Mouse (Mus musculus): ENCODE data around the gene Relb.

Gene Relb

DNA sequence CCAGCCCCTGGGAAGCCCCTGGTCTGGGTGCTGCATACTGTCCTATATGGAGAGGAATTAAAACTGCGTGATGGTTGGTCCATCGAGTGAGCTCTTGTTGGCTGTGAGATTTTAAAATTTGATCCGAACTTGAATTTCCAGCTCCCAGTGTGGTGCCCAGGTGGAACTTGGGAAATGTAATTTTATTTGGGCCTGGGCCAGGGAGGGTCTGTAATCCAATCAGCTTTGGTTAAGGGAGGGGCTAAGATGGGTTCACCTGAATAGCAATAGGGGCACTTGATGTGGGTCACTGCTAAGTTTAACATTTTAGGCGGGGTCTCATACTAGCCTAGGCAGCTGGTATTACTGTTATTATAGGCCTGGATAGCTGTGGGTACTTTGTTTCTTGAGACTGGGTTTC lies 50.8 kb downstream of the Relb start:
- DNase-seq, result no peak

DNA sequence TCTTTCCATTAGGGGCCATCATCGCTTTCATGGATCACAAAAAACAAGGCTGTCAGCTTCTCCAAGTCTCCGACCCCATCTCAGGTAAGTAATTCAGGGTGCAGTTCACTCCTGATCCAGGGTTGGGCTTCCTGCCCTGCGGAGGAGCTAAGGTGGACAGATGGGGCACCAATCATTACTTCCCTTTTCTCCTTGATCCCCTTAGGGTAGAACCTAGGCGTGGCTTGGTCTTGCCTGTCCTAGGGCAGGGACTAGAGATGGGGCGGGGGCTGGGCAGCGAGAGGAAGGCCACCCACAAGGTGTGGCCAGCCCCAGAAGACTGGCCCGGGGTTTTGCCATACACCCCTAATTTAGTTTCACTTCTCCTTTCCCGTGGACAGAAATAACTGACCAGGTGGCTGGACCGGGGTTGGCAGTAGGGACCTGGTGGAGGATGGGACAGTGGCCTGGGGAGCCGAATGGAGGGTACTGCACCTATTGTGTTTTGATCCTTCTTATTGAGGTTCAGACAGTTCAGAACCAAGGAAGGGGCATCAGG lies 51.3 kb downstream of the Relb start:
- peak; percentile 57 for DNase-seq

DNA sequence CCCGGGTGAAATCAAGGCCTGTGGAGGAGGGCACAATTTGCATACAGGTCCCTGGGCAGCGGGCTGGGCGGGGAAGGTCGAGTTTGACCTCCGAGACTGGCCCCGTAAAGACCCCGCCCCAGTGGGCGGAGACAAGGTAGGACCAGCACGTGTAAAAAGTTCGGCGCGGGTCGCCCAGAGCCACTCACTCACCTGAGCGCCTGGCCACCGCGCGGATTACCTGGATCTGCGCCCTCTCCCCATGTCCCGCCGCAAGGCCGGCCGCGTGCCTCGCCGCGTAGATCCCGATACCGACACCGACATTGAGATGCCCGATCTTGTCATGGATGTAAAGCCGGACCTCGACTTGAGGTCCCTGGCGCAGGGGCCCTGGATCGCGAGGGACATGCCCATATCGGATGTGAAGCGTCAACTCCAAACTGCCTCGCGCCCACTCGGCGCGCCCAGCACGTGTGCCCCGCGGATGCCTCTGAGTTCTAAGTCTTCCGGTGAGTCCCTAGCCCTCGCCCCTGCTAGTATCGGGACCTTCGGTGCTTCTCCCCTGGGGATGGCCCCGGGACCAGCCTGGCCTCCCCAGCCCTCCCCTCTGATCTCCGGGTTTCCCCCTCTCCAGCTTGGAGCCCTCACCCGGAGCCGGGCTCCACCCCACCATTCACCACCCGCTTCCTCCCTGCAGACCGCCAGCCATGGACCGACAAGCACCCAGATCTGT lies 51.9 kb downstream of the Relb start, which contains the start of the genes Zfp296 and Gemin7:
Gene Zfp296 (plus strand): TSS at position 147 of the 712 bp plus-strand sequence.
Gene Gemin7 (minus strand): TSS at position 455 of the 712 bp plus-strand sequence.
- peak; percentile 49 for DNase-seq

DNA sequence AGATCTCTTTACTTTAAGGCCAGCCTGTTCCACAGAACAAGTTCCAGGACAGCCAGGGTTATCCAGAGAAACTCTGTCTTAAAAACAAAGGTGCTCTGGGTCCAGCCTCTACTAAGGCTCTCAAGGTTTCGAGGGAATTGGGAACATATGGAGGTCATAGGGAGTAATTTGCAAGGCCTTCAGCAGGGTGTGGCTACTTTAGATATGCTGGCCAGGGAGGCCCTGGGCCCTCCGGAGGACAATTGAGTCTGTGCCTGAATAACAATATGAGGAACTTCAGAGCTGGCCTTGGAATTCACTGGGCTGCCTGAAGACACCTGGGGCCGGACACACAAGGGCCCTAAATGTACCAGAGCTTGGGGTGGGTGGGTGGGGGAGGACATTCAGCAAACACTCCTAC lies 53.7 kb downstream of the Relb start:
- DNase-seq, result no peak

DNA sequence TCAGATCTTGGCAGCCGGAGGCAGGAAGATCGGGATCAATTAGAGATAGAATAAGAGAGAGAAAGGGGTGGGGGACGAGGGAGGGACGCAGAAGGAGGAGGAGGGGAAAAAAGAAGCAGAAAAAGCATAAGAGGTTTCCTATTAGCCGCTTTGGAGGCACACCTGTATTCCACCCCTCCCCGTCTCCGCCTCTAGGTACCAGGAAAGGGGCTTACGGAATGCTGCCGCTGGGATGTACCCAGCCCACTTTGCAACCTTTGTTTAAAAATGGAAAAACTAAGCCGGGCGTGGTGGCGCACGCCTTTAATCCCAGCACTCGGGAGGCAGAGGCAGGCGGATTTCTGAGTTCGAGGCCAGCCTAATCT lies 55.5 kb downstream of the Relb start:
- no peak for DNase-seq

DNA sequence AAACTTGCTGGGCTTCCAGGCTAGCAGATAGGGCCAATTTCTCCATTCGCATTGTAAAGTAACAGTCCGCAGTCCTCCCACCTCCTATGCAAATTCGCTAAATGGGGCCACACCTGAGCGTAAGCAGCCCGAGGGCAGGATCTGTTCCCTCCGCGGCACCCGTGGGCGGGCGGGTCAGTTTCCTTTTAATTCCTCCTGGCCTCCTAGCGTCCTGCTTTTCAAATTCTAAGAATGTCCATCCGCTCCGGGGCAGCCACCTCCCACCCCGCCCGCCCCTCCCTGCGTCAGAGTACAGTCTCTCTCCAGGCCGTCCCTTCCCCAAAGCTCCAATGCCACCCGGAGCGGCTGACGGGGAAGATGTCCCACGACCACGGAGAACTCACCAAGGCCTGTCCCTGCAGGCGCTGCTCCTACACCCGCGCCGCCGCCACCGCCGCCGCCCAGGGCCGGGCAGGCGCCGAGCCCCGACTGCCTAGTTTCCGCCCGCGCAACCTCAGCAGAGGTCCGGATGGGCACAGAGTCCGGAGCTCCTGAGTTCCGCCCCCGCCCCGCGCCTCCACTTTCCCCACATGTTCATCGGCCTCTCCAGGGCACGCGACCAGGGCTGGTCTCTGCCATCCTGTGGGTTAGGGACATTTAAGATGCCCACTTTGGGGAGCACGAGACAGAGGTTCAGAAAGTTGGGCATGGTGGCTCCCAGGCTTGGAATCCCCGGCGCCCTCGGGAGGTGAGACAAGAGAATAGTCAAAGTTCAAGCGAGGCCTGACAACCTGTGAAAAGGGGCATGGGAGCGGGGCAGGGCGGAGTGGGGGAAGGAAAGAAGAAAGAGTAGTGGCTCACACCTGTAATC lies 56.1 kb downstream of the Relb start:
- DNase-seq, result peak; percentile 79

DNA sequence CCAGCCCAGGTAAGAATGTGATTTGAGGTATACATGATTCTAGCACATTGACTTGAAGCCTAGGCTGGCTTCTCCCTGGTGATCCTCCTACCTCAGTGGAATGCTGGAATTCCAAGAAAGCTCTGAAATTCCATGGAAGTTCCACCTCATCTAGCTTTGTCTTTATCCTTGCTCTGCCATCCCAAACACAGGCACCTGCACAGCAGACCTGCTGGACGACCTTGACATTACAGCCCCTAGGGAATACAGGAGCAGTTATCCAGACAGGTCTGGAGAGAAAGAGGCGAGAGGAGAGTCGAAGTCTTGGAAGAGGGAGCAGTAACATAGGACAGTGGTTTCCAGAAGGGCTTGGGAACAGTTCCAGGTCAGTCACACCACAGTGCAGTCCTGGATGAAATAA lies 59.6 kb downstream of the Relb start:
- DNase-seq, result no peak

DNA sequence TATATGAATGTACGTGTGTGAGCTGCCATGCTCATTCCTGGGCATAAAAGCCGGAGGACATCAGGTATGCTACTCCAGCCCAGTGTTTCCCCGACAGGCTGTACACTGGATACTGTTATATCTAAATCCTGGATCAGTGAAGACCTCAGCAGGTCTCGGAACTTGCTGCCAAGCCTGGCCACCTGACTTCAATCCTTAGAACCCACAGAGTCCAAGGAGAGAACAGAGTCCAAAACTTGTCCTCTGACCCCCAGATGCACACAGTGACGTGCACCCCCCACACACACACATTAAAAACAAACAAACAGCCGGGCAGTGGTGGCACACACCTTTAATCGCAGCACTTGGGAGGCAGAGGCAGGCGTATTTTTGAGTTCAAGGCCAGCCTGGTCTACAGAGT lies 61.8 kb downstream of the Relb start:
- no peak for DNase-seq

DNA sequence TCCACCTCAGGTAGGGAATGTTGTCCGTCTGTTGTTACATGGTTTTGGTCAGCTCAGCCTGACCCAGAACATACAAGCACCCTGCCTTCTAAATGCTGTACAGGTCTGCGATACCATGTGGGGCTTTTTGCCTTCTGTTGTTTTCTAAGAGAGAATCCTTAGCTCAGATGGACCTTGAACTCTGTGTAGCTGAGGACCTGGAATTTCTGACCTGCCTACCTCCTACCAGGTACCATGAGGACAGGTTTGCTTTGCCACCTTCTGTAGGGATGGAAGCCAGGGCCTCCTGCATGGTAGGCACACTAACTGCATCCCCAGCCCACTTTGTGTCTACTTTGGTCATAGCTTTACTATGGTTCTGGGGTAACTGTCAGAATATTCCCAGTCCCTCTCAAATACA lies 63.4 kb downstream of the Relb start:
- DNase-seq, result no peak

DNA sequence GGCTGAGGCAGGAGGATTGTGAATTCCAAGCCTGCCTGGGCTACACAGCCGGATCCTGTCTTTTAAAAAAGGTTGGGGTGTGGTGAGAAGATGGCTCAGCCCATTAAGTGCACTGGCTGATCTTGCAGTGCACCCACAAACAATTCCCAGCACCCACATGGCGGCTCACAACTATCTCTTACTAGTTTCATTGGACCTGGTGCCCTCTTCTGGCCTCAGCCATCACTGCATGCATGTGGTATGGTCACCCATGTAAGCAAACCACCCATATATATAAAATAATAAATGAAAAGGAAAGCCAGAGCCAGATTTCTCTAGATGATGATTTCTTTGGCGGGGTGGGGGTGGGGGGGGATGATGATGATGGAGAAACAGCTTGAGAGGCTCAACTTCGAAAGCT lies 64.8 kb downstream of the Relb start:
- DNase-seq, result no peak

DNA sequence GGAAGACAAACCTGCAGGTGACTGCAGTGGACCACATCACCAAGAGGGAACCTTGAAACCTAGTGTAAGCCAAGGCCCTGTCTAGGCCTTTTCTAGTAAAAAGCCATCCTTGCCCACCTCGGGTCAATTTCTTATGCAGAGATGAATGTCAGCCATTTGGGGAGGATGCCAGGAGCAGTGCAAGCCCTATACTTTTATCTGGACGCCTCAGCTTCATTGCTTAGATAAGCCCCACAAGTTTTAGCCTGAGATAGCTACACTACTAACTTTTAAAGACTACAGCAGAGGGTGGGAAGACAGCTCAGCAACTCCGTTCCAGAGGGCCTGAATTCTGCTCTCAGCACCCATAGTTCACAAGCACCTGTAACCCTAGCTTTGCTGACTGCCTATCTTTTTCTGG lies 65.4 kb downstream of the Relb start:
- no peak for DNase-seq

DNA sequence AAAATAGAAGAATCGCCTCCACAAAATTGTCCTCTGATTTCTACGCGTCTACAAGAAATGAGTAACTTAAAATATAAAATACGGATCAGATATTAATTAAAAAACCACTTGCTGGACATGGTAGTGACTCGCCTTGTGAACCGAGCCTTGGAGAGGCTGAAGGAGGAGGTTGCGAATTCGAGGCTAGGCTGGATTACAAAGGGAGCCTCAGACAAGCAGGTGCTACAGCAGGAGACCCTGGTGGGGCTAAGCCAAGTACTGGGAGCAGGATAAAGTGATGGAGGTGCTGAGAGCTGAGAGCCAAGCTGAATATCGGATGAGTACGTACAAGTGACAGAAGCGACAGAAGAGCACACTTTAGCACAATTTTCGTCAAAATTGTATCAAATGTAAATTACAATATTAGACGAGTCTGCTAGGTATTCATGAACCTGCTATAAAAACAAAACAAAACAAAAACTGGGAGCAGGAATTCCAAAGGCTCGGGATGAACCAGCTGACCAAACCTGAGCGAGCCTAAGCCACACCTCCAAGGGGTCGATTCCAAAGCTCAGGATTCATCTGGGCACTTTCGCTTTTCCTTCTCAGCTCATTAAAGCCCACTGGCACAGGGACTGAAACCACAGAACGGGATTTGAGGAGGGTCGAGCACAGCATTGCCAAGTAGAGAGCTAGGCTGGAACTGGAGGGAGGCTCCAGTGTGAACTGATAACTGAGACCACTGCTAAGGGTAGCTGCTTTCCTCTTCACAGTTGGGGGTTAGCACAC lies 66.4 kb downstream of the Relb start, which contains the start of gene Ppp1r37:
Gene Ppp1r37 (minus strand): TSS at position 434 of the 768 bp plus-strand sequence.
- no peak for DNase-seq

DNA sequence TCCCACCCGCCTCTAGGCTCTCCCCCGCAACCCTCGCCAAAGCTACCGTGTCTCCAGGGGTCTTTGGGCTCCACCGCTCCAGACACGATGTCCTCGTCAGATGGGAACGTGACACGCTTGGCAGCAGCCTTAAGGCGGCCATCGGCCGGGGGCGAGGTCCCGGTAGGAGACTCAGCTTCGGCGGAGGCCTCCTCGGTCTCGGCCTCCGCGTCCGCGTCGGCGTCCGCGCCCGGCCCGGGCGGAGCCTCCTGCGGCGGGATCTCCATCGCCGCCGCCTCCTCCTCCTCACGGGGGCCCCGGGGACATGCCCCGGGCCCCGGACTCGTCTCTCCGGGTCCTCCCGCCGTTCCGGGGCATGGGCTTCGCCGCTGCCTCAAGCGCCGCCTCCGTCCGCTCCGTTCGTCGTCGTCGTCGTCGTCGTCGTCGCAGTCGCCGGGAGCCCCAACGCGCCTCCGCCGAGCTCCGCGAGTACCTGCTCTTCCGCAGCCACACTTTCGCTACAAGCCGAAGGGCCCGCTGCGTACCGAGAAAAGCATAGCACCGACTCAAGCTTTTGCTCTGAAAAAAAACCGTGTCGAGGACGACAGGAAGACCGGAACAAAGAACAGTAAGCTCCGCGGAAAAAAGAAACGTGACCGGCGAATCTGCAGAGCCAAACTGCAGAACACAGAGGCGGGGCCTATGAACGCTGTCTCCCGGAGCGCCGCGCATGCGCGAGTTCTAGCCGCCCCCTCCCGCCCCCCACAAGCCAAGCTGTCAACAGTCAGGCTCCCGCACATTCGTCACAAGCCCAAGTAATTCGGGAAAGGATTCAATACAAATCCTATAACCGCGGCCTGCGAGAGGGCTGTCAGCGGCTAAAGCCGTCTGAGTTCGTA lies 67.2 kb downstream of the Relb start:
- DNase-seq, result peak; percentile 92

DNA sequence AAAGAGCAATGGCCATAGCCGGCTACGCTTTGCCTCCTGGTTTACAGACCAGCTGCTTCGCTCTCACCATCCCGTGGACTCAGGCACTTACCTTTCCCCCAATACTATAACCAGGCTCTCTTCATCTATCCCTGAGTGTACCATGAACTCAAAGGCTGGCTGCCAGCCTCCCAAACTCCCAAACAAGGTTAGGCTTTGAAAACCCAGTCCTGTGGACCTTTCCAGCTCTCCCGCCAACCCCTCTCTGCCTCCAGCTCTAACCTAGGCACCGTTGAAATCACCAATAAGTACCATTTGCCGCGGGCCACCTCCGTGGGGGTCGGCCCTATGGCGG lies 67.8 kb downstream of the Relb start:
- DNase-seq, result no peak

DNA sequence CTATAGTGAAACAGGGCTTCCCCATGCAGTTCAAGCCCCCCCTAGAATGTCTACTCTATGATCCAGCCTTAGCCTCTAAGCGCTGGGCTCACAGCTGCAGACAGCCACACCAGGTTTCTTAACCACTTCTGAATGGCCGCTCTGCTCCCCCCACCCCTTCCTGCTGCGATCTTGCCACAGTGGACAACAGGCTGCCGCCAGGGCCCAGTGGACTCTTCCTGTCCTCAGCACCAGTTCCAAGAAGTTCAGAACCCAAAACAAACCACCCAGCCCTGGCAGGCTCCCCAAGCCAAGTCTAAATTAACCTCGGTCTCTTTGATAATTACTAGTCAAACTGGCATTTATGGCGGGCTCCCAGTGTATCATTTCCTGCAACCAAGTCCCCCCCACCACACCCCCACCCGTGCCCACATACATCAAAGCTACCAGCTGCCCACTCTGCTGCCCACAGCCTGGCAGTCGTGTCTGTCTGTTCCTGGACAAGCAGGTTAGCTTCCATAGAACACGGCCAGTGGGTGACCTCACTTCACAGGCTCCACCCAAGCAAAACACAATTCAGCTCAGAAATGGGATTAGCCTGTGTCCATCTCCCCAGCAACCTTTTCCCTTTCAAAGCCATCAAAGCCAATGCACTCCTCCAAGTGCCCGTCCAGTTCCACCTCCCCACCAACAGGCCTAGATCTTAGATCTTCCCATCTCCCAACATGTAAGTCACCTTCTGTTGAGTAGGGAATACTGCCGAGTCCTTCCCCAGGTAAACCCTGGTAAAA lies 68.6 kb downstream of the Relb start:
- DNase-seq, result no peak

DNA sequence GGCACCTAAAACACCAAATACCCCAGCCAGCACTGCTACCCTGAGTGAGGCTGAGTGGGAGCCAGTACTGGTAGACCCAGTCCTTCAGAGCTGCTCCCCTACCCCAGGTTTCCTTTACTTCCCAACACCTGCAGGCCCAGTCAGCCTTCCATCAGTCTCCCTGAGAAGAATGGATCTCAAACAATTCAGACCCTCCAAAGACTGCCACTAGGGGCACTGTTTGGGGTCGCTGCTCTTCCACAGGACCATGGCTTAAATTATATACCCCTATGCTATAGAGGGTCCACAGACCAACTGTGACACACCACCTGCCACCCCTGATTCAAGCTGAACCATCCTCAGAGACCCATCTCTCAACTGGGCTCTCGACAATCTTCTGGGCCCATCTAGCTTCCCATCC lies 70.3 kb downstream of the Relb start:
- no peak for DNase-seq

DNA sequence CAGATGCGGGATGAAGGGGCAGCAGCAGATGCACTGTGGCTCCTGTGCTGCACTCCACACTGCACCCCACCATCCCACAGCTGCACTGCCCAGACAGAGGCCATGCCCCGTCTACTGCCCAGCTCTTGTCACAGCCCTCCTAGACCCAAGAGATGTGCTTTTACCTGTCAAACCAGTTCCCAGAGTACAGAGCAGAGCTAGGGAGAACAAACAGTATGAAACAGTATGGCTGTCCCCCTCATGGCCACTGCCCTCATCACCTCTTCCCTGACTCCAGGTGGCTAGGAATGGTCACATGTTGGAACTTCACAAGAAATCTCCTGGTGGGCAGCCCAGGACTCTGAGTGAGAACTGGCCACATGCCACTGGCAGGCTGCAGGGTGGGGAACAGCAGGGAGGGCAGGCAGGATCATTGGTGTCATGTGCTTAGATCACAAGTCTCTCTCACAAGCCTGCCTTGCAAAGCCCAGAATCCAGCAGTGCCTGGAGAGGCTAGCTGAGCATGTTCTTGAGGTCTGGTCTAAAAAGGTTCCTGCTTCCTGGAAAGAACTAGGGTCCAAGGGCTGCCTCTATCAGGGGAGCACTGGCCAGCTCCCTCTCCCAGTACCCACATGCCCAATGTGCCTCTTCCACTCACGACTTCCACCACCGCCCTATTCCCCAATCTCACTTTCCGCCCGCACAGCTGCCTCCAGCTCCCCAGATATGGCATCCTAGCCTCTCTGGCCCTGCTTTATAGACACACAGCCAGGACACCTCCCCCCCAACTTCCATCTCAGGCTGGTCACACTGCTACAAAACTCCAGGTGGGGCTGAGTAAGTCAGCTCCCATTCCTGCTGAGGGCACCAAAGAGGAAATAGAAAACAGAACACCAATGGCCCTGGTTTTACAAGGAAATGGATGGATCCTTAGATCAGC lies 71.0 kb downstream of the Relb start:
- no peak for DNase-seq

DNA sequence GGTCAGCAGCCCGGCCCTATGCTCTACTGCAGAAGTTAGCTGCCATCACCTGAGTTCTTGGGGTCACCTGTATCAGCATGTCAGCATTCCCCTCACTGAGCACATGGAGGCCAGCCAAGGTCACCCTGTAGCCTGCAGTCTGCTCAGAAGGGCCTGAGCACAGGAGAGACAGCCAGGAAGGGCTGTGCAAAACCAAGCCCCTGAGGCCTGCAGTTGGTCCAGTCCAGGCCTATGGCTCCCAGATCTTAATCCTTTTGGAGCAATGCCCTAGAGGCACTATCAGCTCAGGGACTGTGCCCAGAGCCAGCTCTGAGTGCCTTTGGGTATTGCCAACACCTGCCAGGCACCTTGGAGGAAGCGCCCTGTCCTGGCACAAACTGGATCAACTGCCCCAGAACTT lies 72.2 kb downstream of the Relb start:
- DNase-seq, result no peak

Measured in cerebellum, adult 8-10 months (tissue).